Mouse (Mus musculus) neural tube, embryonic 11.5 days (tissue): ENCODE data around the gene Pcyox1. TPM values are rescaled to one million over a fixed set of nuclear protein-coding genes. Genes with fewer than 3 reads are reported as not detected.
"Not testable (repeated sequence)": the region's sequence is repeated elsewhere in the genome, so short reads cannot be mapped to it uniquely, and the experiment has no call there.

ENCODE experiments used
- ATAC-seq: fragments of 200-750 bp; cut with Nextera tagmentation; 2 replicates; pipeline ENCODE4 v1.8.0; 2017; ENCODE audit warnings: moderate number of reproducible peaks, mild to moderate bottlenecking, moderate TSS enrichment, moderate library complexity; ENCODE audit not compliant: insufficient read depth, low FRiP score, low TSS enrichment
- DNase-seq: peaks from one replicate; pipeline ENCODE4 v3.0.0-alpha.2; 2015; ENCODE audit warnings: low spot score
- H3K27ac ChIP-seq: fragments of 300-500 bp; sonication (generic); 2 replicates; pipeline ENCODE4 v1.5.1; 2014; ENCODE audit warnings: low read depth, mild to moderate bottlenecking, low read length
- H3K27me3 ChIP-seq: fragments of 300-500 bp; sonication (generic); 2 replicates; pipeline ENCODE4 v1.6.1; 2014; ENCODE audit warnings: mild to moderate bottlenecking, low read length, mixed read lengths; ENCODE audit not compliant: control insufficient read depth, insufficient read depth
- H3K36me3 ChIP-seq: fragments of 300-500 bp; sonication (generic); 2 replicates; pipeline ENCODE4 v1.6.1; 2014; ENCODE audit warnings: mild to moderate bottlenecking, low read length, moderate library complexity, mixed read lengths; ENCODE audit not compliant: control insufficient read depth, insufficient read depth
- H3K4me1 ChIP-seq: fragments of 300-500 bp; sonication (generic); 2 replicates; pipeline ENCODE4 v1.6.1; 2014; ENCODE audit warnings: low read length, mixed read lengths; ENCODE audit not compliant: control insufficient read depth, insufficient read depth
- H3K4me2 ChIP-seq: fragments of 300-500 bp; sonication (generic); 2 replicates; pipeline ENCODE4 v1.6.1; 2014; ENCODE audit warnings: low read depth, mild to moderate bottlenecking, moderate library complexity
- H3K4me3 ChIP-seq: fragments of 300-500 bp; sonication (generic); 2 replicates; pipeline ENCODE4 v1.5.1; 2014; ENCODE audit warnings: low read depth, low read length
- H3K9ac ChIP-seq: fragments of 300-500 bp; sonication (generic); 2 replicates; pipeline ENCODE4 v1.6.1; 2014; ENCODE audit warnings: mild to moderate bottlenecking, low read length
- H3K9me3 ChIP-seq: fragments of 300-500 bp; sonication (generic); 2 replicates; pipeline ENCODE4 v1.6.1; 2016; ENCODE audit warnings: low read length; ENCODE audit not compliant: control insufficient read depth
- WGBS: fragments of 180-500 bp; shearing (Covaris S2); extraction: QIAGEN DNeasy Blood & Tissue Kit; methylation state at CpG from one replicate; pipeline ENCODE4 v1.1.7; 2014; 5-methylcytosine and 5-hydroxymethylcytosine counted together
- polyA plus RNA-seq: library from polyadenylated mRNA; unstranded; fragments of >200 nt; fragmentation: Nextera tagmentation; extraction: Ambion mirVana; gene quantifications from 2 replicates; pipeline ENCODE4 v1.2.1, GENCODE M21; 2014

Gene Pcyox1
- polyA plus RNA-seq, 1 experiment from 2014 or later, result 105 TPM

GRCm38 (mm10) chr6:86346063-86346462, 50.9 kb downstream of the Pcyox1 start:
- H3K27ac ChIP-seq, result no peak overlapping the region
- H3K9me3 ChIP-seq, result no peaks in the 10 kb centered on the region
- H3K4me3 ChIP-seq, result no peak overlapping the region
- no peaks in the 10 kb centered on the region for H3K4me1 ChIP-seq
- WGBS, result 75% methylated on average over 2 of the region's 2 CpGs
- no peak overlapping the region for H3K9ac ChIP-seq
- no peaks in the 10 kb centered on the region for H3K27me3 ChIP-seq
- DNase-seq (no peak), ATAC-seq (no peak)
- no peaks in the 10 kb centered on the region for H3K36me3 ChIP-seq
- no peak overlapping the region for H3K4me2 ChIP-seq

GRCm38 (mm10) chr6:86343656-86344055, 53.3 kb downstream of the Pcyox1 start:
- H3K27ac ChIP-seq, result no peak overlapping the region
- H3K9me3 ChIP-seq, result no peaks in the 10 kb centered on the region
- no peaks in the 10 kb centered on the region for H3K4me1 ChIP-seq
- no peak for ATAC-seq
- H3K4me2 ChIP-seq, result peak overlapping the region; percentile 24; the same call in 1 of the 2 replicates
- no peak overlapping the region for H3K4me3 ChIP-seq
- H3K27me3 ChIP-seq, result no peaks in the 10 kb centered on the region
- no peaks in the 10 kb centered on the region for H3K36me3 ChIP-seq
- WGBS, result 18% methylated on average over 7 of the region's 7 CpGs
- peak; percentile 46 for DNase-seq
- H3K9ac ChIP-seq, result no peak overlapping the region

GRCm38 (mm10) chr6:86336340-86336739, 60.6 kb downstream of the Pcyox1 start:
- not testable (repeated sequence) for H3K9ac ChIP-seq, H3K27me3 ChIP-seq, H3K4me1 ChIP-seq, H3K4me3 ChIP-seq, H3K36me3 ChIP-seq, H3K4me2 ChIP-seq, DNase-seq, H3K27ac ChIP-seq, H3K9me3 ChIP-seq, ATAC-seq
- WGBS, result 90% methylated on average over 4 of the region's 4 CpGs

Other genes starting within 250 kb of the Pcyox1 start
- gene Tgfa, start 201.9 kb downstream of the Pcyox1 start, polyA plus RNA-seq, result 2.0 and 2.2 TPM in 2 replicates
- gene Fam136a, start 31.5 kb downstream of the Pcyox1 start, polyA plus RNA-seq, result 142 and 144 TPM in 2 replicates
- gene Snrpg, start 25.9 kb downstream of the Pcyox1 start, polyA plus RNA-seq, result 658 and 707 TPM in 2 replicates
- 235 and 246 TPM in 2 replicates for gene Tia1, start 7.1 kb upstream of the Pcyox1 start, polyA plus RNA-seq
- gene Gm44790, start 29.5 kb upstream of the Pcyox1 start, polyA plus RNA-seq, result not detected in 2 replicates
- gene C87436, start 41.2 kb upstream of the Pcyox1 start, polyA plus RNA-seq, result 21.0 and 24.1 TPM in 2 replicates
- gene Pcbp1, start 129.2 kb upstream of the Pcyox1 start, polyA plus RNA-seq, result 518 and 536 TPM in 2 replicates
- 0.35 and 0.64 TPM in 2 replicates for gene Asprv1, start 231.0 kb upstream of the Pcyox1 start, polyA plus RNA-seq